Mouse (Mus musculus): ENCODE data around the gene Slc27a5. TPM values are rescaled to one million over a fixed set of nuclear protein-coding genes. Genes with fewer than 3 reads are reported as not detected.

The Slc27a5 gene
- polyA plus RNA-seq, 1 experiment = not detected

DNA sequence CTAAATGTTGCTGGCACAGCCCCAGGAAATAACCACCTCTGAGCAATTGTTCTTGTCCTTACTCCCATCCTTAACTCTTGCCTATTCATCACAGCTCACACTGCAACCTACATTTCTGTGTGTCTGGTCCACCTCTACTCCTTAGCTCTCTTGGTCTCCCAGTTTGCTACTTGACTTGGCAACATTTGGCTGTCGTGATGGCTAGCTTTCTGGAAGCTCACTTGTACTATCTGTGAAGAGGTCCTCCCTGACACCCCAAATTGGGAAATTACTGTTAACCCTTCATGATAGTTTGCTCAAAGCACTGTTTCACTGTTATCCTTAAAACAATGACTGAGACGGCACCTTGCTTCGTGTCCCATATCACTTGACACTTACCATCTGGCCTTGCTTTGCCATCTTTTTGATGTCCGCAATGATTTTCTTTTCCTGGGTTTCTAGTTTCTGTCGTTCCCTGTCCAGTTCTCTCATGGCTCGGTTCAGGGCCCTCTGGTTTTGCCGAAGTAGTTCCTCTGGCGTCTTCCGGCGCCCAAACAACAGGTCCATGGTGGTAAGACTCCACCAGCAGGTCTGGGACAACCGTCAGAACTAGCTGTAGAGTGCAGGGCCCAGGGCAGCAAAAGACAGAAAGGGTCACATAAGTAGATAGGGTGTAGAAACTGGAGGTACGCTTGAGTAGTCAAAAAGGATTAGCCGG is 35.6 kb upstream of the Slc27a5 start:
- H3K4me1 ChIP-seq (ENCODE audit: control insufficient read depth, insufficient read depth, insufficient read length, low read length) = no peaks in the 10 kb centered on the region; the same call in 1 of the 2 replicates
- peak overlapping the region; percentile 85 for H3K27ac ChIP-seq (replicated peaks; ENCODE audit: low read depth, low read length)
- peak overlapping the region; percentile 68 for H3K4me3 ChIP-seq (ENCODE audit: insufficient read depth, low read depth, low read length)

DNA sequence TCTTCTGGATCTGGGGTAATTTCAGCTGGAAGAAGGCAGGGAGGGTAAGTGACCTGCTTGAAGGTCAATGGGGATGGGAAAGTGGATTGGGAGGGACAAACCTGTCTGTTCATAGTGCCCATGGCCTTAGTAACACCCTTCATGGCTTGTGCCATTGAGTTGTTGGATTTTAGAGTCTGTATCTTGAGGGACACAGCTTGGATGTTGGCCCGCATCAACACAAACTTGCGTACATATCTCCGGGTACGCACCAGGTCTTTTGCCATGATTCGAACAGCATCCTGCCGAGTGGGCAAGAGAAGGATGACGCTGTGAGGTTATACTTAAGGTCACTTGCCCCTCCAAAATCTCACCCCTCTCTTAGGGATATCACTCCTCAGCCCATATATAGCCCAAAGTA is 34.5 kb upstream of the Slc27a5 start:
- Histone ChIP-seq H3K27ac (replicated peaks; ENCODE audit: low read depth, low read length) (no peak overlapping the region), H3K4me1 (ENCODE audit: control insufficient read depth, insufficient read depth, insufficient read length, low read length) (no peaks in the 10 kb centered on the region; the same call in 1 of the 2 replicates), H3K4me3 (ENCODE audit: insufficient read depth, low read depth, low read length) (no peak overlapping the region)

DNA sequence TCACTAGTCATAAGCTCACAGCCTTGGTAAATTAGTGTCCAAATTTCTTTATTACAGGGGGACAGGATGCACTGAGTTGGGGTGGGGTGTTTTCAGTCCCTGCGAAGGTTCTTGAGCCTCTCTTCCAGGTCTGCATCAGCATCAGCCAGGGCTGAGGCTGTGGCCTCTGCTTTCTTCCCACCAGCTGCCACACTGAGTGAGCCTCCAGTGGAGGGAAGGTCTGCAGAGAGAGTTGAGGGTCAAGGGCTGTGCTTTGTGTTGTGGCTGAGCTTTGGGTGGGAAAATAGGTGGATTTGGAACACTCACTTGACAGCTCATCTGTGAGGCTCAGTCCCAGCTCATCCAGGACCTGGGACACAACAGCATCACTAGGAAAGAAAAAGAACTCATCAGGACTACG is 34.0 kb upstream of the Slc27a5 start:
- H3K27ac ChIP-seq (replicated peaks; ENCODE audit: low read depth, low read length) = no peak overlapping the region
- no peak overlapping the region for H3K4me3 ChIP-seq (ENCODE audit: insufficient read depth, low read depth, low read length)
- H3K4me1 ChIP-seq (ENCODE audit: control insufficient read depth, insufficient read depth, insufficient read length, low read length) = no peaks in the 10 kb centered on the region; the same call in 1 of the 2 replicates

DNA sequence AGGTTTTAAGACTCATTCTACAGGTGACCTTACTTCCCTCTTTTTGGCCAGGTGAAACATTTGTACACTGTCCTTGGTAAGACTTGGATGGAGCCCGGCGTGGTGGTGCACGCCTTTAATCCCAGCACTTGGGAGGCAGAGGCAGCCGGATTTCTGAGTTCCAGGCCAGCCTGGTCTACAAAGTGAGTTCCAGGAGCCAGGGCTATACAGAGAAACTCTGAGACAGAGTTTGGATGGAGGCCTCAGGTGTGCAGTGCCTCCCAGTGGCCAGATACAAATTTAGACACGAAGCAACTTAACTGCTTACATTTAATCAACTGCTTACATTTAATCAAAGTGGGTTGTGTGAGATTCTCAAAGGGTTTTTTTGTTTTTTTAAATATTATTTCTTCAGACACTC is 33.1 kb upstream of the Slc27a5 start:
- H3K4me3 ChIP-seq (ENCODE audit: insufficient read depth, low read depth, low read length) = no peak overlapping the region

DNA sequence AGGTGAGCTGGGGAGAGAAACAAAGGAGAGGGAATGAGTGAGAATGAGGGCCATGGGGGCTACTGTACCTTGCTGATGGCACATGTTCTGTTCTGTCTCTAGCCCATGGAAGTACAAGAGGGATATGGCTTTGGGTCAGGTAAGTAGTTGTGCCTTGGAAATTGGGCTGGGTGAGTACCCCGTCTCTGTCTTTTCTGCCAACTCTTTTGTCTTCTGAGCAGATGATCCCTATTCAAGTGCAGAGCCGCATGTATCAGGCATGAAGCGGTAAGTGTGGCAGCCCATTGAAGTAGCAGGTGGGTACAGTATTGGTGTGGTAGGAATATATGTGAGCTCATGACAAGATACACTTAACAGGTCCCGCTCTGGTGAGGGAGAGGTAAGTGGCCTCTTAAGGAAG is 31.0 kb upstream of the Slc27a5 start:
- no peak overlapping the region for H3K27ac ChIP-seq (replicated peaks; ENCODE audit: low read depth, low read length)
- H3K4me3 ChIP-seq (ENCODE audit: insufficient read depth, low read depth, low read length) = no peak overlapping the region
- 0 out of 2 replicates have a peak, but pooled peaks cover 5% of the 10 kb centered on the region for H3K4me1 ChIP-seq (ENCODE audit: control insufficient read depth, insufficient read depth, insufficient read length, low read length)

More for the DNA sequence above, 33.1 kb upstream of the Slc27a5 start:
- Histone ChIP-seq H3K27ac (replicated peaks; ENCODE audit: low read depth, low read length) (no peak overlapping the region), H3K4me1 (ENCODE audit: control insufficient read depth, insufficient read depth, insufficient read length, low read length) (no peaks in the 10 kb centered on the region)

DNA sequence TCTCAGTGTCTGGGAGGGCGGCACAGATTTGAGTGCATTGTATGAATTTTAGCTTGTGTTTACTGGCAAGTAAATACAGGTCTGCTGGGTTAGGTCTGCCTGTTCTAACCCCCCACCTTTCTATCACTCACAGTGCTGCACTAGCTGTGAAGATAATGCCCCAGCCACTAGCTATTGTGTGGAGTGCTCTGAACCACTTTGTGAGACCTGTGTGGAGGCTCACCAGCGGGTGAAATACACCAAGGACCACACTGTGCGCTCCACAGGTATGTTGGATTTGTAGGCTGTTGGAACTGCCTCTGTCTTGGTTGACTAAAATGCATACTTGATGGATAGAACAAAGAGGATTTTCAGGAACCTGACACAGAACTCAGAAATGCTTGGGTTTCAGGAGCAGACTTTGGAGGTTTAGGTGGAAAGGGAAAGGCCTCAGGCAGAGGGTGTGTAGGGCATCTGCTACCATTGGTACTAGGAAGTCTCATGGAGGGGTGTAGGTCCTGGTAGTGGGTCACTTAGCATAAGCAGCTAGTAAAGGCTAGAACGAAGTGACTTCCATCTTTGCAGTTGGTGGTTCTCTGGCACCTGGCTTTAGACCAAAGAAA is 27.6 kb upstream of the Slc27a5 start:
- Histone ChIP-seq H3K4me1 (ENCODE audit: control insufficient read depth, insufficient read depth, insufficient read length, low read length) (0 out of 2 replicates have a peak, but pooled peaks cover 5% of the 10 kb centered on the region), H3K27ac (replicated peaks; ENCODE audit: low read depth, low read length) (no peak overlapping the region), H3K4me3 (ENCODE audit: insufficient read depth, low read depth, low read length) (peak overlapping the region; percentile 85)

DNA sequence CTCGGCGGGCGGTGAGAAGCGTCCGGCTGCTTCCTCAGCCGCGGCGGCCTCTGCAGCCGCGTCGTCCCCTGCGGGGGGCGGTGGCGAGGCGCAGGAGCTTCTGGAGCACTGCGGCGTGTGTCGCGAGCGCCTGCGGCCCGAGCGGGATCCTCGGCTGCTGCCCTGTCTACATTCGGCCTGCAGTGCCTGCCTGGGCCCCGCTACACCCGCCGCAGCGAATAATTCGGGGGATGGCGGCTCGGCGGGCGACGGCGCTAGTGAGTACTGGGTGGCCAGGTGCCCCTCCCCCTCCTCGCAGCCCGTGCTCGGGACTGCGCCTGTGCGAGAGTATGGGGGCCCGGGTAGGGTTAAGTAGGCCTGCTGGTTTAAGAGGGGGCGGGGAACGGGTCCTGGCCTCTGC is 26.8 kb upstream of the Slc27a5 start:
- Histone ChIP-seq H3K4me3 (ENCODE audit: insufficient read depth, low read depth, low read length) (peak overlapping the region; percentile 85), H3K4me1 (ENCODE audit: control insufficient read depth, insufficient read depth, insufficient read length, low read length) (0 out of 2 replicates have a peak, but pooled peaks cover 5% of the 10 kb centered on the region), H3K27ac (replicated peaks; ENCODE audit: low read depth, low read length) (no peak overlapping the region; the same call in 1 of the 2 replicates)

DNA sequence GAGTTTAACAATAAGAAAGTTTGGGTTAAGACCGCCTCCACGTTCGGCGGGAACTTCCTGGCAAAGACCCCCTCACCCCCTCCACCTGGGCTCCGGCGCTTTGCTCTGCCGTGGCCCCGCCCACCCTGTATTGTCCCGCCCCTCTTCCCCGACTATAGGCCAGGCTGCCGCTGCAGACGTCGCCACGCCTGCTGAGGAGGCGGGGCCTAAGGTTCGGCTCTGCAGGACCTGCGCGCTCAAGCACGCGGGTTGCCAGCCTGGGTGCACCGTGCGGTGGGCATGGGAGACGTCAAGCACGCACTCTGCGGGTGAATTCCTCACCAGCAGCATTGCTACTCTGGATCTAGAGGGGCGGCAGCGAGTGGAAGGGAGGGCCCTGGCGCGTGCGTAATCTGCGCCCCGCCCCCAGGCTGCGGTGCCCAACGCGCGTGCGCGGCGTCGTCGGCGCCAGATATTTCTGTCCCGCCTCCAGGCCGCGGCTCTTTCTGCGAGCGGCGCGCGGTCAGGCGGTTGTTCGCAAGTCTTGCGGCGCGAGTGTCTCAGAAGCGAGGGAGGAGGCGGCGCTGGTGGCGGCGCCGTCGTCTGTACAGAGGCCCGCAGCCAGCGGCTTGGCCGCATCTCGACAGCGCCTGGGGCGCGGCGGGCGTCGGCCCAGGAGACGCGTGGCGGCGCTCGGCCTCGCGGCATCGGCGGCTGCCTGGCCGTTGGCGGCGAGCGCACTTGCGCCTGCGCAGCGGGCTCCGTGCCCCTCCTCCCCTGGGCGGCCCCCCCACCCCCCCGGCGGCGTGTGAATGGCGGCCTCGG is 26.1 kb upstream of the Slc27a5 start:
- Histone ChIP-seq H3K27ac (replicated peaks; ENCODE audit: low read depth, low read length) (peak overlapping the region; percentile 80), H3K4me3 (ENCODE audit: insufficient read depth, low read depth, low read length) (peak overlapping the region; percentile 85), H3K4me1 (ENCODE audit: control insufficient read depth, insufficient read depth, insufficient read length, low read length) (0 out of 2 replicates have a peak, but pooled peaks cover 5% of the 10 kb centered on the region)

DNA sequence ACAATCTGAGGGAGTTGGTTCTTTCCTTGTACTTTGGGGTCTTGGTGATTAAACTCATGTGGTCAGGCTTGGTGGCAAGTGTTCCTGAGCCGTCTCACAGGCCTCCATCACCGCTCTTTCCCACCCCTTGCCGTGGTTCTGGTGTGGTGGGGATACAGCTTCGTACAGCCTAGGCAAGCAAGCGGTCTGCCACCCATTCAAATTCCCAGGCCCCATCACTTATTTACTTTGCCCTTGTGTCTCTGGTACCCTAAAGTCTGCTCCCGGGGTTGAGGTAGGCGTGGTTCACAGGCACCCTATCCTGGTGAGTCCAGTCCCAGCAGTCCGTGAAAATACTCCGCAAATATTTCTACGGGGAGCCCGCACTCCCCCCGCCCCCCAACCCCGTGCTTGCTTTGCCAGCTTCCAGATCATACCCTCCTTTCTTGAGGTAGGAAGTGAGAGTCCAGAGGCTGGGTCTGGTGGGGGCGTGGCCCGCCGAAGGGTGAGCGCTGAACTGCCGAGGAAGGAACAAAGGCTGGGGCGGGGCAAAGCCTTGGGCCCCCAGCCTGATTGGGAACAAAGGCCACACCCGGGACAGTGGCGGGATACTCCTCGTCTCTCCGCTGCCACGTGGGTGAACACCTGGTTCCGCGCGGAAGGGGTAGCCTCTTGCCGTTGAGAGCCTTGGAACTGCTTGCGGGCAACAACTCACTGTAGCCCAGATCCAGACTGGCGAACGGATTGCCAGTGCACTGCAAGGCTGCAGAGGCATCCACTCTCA is 25.0 kb upstream of the Slc27a5 start:
- 0 out of 2 replicates have a peak, but pooled peaks cover 5% of the 10 kb centered on the region for H3K4me1 ChIP-seq (ENCODE audit: control insufficient read depth, insufficient read depth, insufficient read length, low read length)
- peak overlapping the region; percentile 85 for H3K4me3 ChIP-seq (ENCODE audit: insufficient read depth, low read depth, low read length)
- H3K27ac ChIP-seq (replicated peaks; ENCODE audit: low read depth, low read length) = no peak overlapping the region

DNA sequence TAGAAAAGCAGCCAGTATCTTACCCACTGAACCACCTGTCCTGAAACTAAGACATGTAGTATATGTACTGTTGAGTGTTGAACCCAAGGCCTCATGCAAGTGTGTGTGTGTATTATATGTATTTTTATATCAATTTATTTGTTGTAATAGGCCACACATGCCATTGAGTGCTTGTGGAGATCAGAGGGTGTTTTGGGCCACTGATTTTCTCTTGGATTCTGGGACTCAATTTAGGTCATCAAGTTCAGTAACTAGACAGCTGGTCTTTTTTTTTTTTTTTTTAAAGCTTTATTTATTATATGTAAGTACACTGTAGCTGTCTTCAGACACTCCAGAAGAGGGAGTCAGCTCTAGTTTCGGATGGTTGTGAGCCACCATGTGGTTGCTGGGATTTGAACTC is 17.2 kb upstream of the Slc27a5 start:
- Histone ChIP-seq H3K27ac (replicated peaks; ENCODE audit: low read depth, low read length) (no peak overlapping the region), H3K4me1 (ENCODE audit: control insufficient read depth, insufficient read depth, insufficient read length, low read length) (peaks cover 5% of the 10 kb centered on the region; the same call in 1 of the 2 replicates), H3K4me3 (ENCODE audit: insufficient read depth, low read depth, low read length) (no peak overlapping the region)

DNA sequence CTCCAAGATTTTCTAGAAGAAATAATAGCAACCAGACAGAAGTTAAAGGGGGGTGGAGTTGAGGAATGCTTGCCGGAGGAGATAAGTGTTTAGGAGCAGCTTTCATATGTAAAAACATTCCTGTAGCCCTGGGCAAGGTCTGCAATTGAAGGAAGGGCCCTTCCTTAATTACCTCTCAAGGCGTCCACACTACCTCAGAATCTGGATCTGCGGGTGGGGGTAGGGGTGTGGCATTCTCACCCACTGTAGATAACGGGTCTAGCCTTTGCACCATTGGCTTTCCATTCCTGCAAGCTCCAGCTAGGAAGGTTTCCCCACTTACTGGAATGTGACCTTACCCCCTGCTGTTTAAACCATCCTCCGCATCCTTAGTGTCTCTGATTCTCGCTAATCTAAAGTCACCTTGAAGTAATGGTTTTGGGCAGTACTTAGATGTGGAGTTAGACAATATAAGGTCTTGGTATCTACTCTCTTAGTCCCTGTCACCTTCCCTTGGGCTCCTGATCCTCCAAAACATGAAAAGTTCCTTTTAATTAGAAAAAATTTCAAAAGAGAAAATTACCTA is 16.4 kb upstream of the Slc27a5 start:
- no peak overlapping the region for H3K27ac ChIP-seq (replicated peaks; ENCODE audit: low read depth, low read length)
- peaks cover 6% of the 10 kb centered on the region; the same call in 1 of the 2 replicates for H3K4me1 ChIP-seq (ENCODE audit: control insufficient read depth, insufficient read depth, insufficient read length, low read length)
- H3K4me3 ChIP-seq (ENCODE audit: insufficient read depth, low read depth, low read length) = no peak overlapping the region

DNA sequence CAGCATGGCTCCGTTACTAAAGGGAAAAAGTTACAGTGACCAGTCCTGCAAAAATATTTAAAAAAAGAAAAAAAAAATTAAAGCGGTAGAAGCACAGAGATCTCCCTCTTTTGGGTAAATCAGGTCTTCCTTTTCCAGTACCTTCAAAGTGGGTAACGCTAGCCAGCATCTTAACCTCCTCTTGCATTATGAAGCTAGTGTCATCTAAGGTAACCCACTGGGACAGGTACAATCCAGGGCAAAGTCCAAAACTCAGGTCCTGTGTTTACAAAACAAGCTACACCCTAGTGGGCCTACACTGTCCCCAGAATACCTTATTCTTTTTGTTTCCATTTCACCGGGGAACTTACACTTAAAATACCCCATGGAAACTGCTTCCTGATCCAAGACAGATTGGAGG is 15.7 kb upstream of the Slc27a5 start:
- Histone ChIP-seq H3K4me3 (ENCODE audit: insufficient read depth, low read depth, low read length) (no peak overlapping the region), H3K4me1 (ENCODE audit: control insufficient read depth, insufficient read depth, insufficient read length, low read length) (peaks cover 6% of the 10 kb centered on the region; the same call in 1 of the 2 replicates), H3K27ac (replicated peaks; ENCODE audit: low read depth, low read length) (no peak overlapping the region)

DNA sequence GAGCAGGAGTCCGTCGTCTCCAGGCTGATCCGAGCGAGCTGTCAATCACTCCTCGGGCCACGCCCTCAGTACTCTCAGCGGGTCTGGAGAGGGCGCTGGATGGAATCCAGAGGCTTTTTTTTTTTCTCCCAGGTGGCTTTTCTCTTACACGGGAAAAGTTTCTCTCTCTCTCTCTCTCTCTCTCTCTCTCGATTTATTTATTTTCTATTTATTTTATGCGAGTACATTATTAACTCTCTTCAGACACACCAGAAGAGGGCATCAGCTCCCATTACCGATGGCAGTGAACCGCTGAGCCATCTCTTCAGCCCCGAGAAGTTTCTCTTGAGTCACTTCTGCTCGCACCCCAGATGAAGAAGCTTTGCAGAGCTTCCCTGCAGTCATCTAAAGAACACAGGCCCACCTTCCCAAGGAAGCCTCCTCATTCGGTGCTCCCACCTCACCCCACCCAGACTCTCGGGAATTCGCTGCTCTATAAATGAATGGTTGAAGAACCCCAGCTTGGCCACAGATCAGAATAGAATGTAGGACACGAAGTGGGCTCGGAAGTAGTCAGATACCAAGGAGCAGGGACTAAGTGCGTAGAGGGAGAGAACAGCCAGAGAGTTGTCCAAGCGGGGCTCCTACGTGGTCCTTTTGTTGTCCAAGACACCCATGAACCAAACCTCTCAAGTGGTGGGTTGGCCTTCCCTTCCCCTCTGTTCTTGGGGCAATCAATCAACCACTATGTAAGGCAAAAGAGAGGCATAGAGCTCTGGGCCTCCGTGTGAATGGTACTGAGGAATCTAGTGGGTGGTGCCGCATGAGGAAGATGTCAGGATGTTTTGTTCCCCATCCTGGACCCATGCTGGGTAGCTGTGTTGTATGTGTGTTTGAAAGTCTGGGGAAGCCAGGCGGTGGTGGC is 12.3 kb upstream of the Slc27a5 start, which contains the start of gene Zbtb45:
Zbtb45 (minus strand) TSS at position 30 of the 904 bp plus-strand sequence.
- peak within 1 kb of the TSS; percentile 94 for H3K4me3 ChIP-seq (ENCODE audit: insufficient read depth, low read depth, low read length)
- H3K4me1 ChIP-seq (ENCODE audit: control insufficient read depth, insufficient read depth, insufficient read length, low read length) = peaks cover 6% of the 10 kb centered on the region; the same call in 1 of the 2 replicates
- H3K27ac ChIP-seq (replicated peaks; ENCODE audit: low read depth, low read length) = peak within 1 kb of the TSS; percentile 89

All from brown adipose tissue, adult 24 weeks (tissue).